16 mouse cellular contexts compared by ENCODE assay signal in genomic region chr7:99674890-99675289, GRCm38 (mm10). TPM values are rescaled to one million over a fixed set of nuclear protein-coding genes. Genes with fewer than 3 reads are reported as not detected.
DNase-seq lines count a peak whose midpoint lies in the region; TF ChIP-seq lines count a peak whose summit lies in the region.
"Had no signal": no experiment of that assay in that cellular context is flagged by ENCODE, and none has a peak within 500 bp of the region (broad histone marks: within the 10 kb centered on the region; RNA-seq: fewer than 3 reads in every experiment).

No protein-coding gene starts in this region.

- WGBS in kidney, adult 2 months: 78% methylated on average over 3 of the region's 3 CpGs

- H3K4me1 ChIP-seq in kidney, adult 2 months (ENCODE audit: control insufficient read depth, insufficient read depth, low read length): no peaks in the 10 kb centered on the region
- H3K4me1 ChIP-seq: midbrain, embryonic 15.5 days had no signal

- H3K27ac ChIP-seq in kidney, adult 2 months (ENCODE audit: insufficient read depth, low read depth, low read length): no peak overlapping the region
- H3K27ac ChIP-seq: hindbrain, embryonic 13.5 days; liver, embryonic 15.5 days; midbrain, embryonic 15.5 days had no signal

- H3K4me3 ChIP-seq in kidney, adult 2 months (ENCODE audit: insufficient read depth, low read depth, low read length): no peak overlapping the region
- H3K4me3 ChIP-seq: hindbrain, embryonic 13.5 days; liver, embryonic 15.5 days; midbrain, embryonic 15.5 days had no signal

- no peaks in the 10 kb centered on the region for H3K27me3 ChIP-seq in kidney, adult 2 months (replicated peaks; ENCODE audit: control insufficient read depth, insufficient read depth, low read length)
- H3K27me3 ChIP-seq: hindbrain, embryonic 13.5 days; liver, embryonic 15.5 days; midbrain, embryonic 15.5 days had no signal

- no peaks in the 10 kb centered on the region for H3K36me3 ChIP-seq in kidney, adult 2 months (ENCODE audit: control insufficient read depth, insufficient read depth, low read length)
- H3K36me3 ChIP-seq: hindbrain, embryonic 13.5 days; liver, embryonic 15.5 days; midbrain, embryonic 15.5 days had no signal

- no peak for TF ChIP-seq POLR2A in kidney, adult 2 months (IDR thresholded peaks at IDR 0.05; ENCODE audit: low read depth, low read length)

- DNase-seq in kidney, adult 2 months: peak; percentile 40
- no peak for DNase-seq in kidney, postnatal 10 days
- DNase-seq in lung, postnatal 25 days (ENCODE audit: low spot score): peak; percentile 47
- no peak for DNase-seq in lung, postnatal 14 days
- peak; percentile 37 for DNase-seq in c-Kit-positive CD71-negative TER-119-negative erythroid progenitor cells, embryonic 14.5 days (ENCODE audit: low read depth)
- DNase-seq in skeletal muscle tissue, adult 2 months (ENCODE audit: low read depth, low spot score): peak; percentile 58
- DNase-seq in adrenal gland, adult 18-20 months (ENCODE audit: low spot score in 2 of 2): no peak
- no peak for DNase-seq in urinary bladder, postnatal 4 days (ENCODE audit: low spot score in 2 of 2)
- DNase-seq: cerebellum, postnatal 14 days; forebrain, postnatal 0 days; kidney, adult 8-10 months had no signal

- TF ChIP-seq CTCF in kidney, adult 2 months (conservative IDR thresholded peaks at IDR 0.05; ENCODE audit: insufficient read depth, insufficient read length, low read depth, low read length): no peak

RNA-seq across cellular contexts. Expression of gene Slco2b1, which starts 36.2 kb away (rescaled TPM):
- 28.4 and 35.0 TPM in 2 replicates for polyA plus RNA-seq in kidney, adult 2 months (2012; rRNA removed)
- total RNA-seq in adrenal gland, adult 18-20 months (2021): 10 to 100 TPM; 21.0 to 25.3 TPM
- total RNA-seq: neutrophil, adult 5-6 weeks had no signal

RNA-seq across cellular contexts. Expression of gene Tpbgl, which starts 48.0 kb away (rescaled TPM):
- 3.8 and 4.0 TPM in 2 replicates for polyA plus RNA-seq in kidney, adult 2 months (2012; rRNA removed)
- 10 to 100 TPM; 17.5 to 29.5 TPM for total RNA-seq in adrenal gland, adult 18-20 months (2021)
- total RNA-seq: neutrophil, adult 5-6 weeks had no signal

RNA-seq across cellular contexts. Expression of gene Olfr520, which starts 55.2 kb away (rescaled TPM):
- not detected in 2 replicates for polyA plus RNA-seq in kidney, adult 2 months (2012; rRNA removed)
- under 1 TPM in 1 of 2 experiments, not detected in 1; 0.42 TPM for total RNA-seq in adrenal gland, adult 18-20 months (2021)
- total RNA-seq: adrenal gland, postnatal 4 days; forebrain, postnatal 0 days; neutrophil, adult 5-6 weeks had no signal
- polyA plus RNA-seq: forebrain, postnatal 0 days; hindbrain, embryonic 13.5 days; liver, embryonic 15.5 days; midbrain, embryonic 15.5 days had no signal

Comparison
In these comparisons a context has a peak if more than half of its experiments do, and no peak if none do; other contexts are left out.
1. DNase-seq: peak in kidney, adult 2 months (single experiment), lung, postnatal 25 days (single experiment), c-Kit-positive CD71-negative TER-119-negative erythroid progenitor cells, embryonic 14.5 days (single experiment) and skeletal muscle tissue, adult 2 months (single experiment); none in kidney, postnatal 10 days (single experiment), lung, postnatal 14 days (single experiment), adrenal gland, adult 18-20 months (0 of 2) and urinary bladder, postnatal 4 days (0 of 2).